Comparison of ENCODE assay signal across 8 mouse cellular contexts in the genomic region with DNA sequence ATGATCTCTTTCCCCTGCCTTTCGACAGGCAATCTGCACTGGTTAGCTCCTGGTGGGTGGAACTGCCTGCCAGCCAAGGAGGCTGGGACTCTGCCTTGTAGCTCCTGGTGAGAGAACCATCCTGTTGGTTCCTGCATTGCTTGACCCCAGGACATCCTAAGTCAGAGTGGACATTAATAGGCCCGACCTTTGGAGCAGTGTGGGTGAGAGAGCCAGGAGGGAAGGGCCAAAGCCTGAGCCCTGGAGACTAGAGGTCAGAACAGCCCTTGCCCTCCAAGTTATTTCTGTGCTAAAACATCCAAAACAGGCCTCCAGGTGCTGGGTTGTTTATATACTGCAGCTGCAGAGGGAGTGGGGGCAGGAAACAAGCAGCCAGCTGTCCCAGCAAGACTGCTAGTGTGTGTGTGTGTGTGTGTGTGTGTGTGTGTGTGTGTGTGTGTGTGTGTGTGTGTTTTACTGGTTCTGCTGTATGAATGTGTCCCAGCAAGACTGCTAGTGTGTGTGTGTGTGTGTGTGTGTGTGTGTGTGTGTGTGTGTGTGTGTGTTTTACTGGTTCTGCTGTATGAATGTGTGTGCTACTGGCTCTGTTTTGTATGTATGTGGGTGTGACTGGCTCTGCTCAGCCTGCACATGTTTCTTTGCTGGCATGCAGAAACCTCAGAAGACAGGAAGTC. TPM values are rescaled to one million over a fixed set of nuclear protein-coding genes. Genes with fewer than 3 reads are reported as not detected.
DNase-seq lines count a peak whose midpoint lies in the region; ATAC-seq and TF ChIP-seq lines count a peak whose summit lies in the region.

No protein-coding gene starts in this region.

- H3K4me2 ChIP-seq in embryonic facial prominence, embryonic 12.5 days (replicated peaks), result no peak overlapping the region
- H3K4me2 ChIP-seq in lung, embryonic 14.5 days, result no peak overlapping the region
- no peak overlapping the region for H3K4me2 ChIP-seq in stomach, embryonic 16.5 days (ENCODE audit: low read depth, low read length)
- no peak overlapping the region for H3K4me2 ChIP-seq in midbrain, embryonic 16.5 days (ENCODE audit: low read length)

- H3K27ac ChIP-seq in embryonic facial prominence, embryonic 12.5 days, result peak overlapping the region; percentile 68
- peak overlapping the region; percentile 42; the same call in 1 of the 2 replicates for H3K27ac ChIP-seq in lung, embryonic 14.5 days (ENCODE audit: low read depth)
- H3K27ac ChIP-seq in stomach, embryonic 16.5 days (ENCODE audit: low read length), result peak overlapping the region; percentile 13; the same call in 1 of the 2 replicates
- no peak overlapping the region for H3K27ac ChIP-seq in midbrain, embryonic 16.5 days (ENCODE audit: low read length)

- ATAC-seq in embryonic facial prominence, embryonic 12.5 days (ENCODE audit: insufficient number of reproducible peaks, insufficient read depth, low FRiP score, low TSS enrichment), result peak; percentile 38; the same call in 1 of the 2 replicates
- ATAC-seq in lung, embryonic 14.5 days (ENCODE audit: insufficient read depth), result peak; percentile 68
- peak; percentile 59; the same call in 1 of the 2 replicates for ATAC-seq in stomach, embryonic 16.5 days (ENCODE audit: insufficient read depth, low FRiP score)
- ATAC-seq in midbrain, embryonic 16.5 days, result no peak

- 14% methylated on average over 2 of the region's 2 CpGs for WGBS in embryonic facial prominence, embryonic 12.5 days
- 25% methylated on average over 2 of the region's 2 CpGs for WGBS in lung, embryonic 14.5 days
- 23% methylated on average over 2 of the region's 2 CpGs for WGBS in stomach, embryonic 16.5 days
- 63% methylated on average over 2 of the region's 2 CpGs for WGBS in midbrain, embryonic 16.5 days

- peaks cover 13% of the 10 kb centered on the region; the same call in 1 of the 2 replicates for H3K4me1 ChIP-seq in embryonic facial prominence, embryonic 12.5 days
- H3K4me1 ChIP-seq in lung, embryonic 14.5 days (ENCODE audit: insufficient read depth), result peaks cover 4% of the 10 kb centered on the region; the same call in 1 of the 2 replicates
- peaks cover 10% of the 10 kb centered on the region for H3K4me1 ChIP-seq in stomach, embryonic 16.5 days (ENCODE audit: control insufficient read depth, insufficient read depth, low read length)
- no peaks in the 10 kb centered on the region for H3K4me1 ChIP-seq in midbrain, embryonic 16.5 days (ENCODE audit: control insufficient read depth, insufficient read depth, low read length)

- H3K27me3 ChIP-seq in embryonic facial prominence, embryonic 12.5 days, result no peaks in the 10 kb centered on the region
- H3K27me3 ChIP-seq in lung, embryonic 14.5 days (ENCODE audit: insufficient read depth, low read length), result no peaks in the 10 kb centered on the region
- no peaks in the 10 kb centered on the region for H3K27me3 ChIP-seq in stomach, embryonic 16.5 days (ENCODE audit: control insufficient read depth, insufficient read depth, low read length)
- no peaks in the 10 kb centered on the region for H3K27me3 ChIP-seq in midbrain, embryonic 16.5 days (ENCODE audit: control insufficient read depth, insufficient read depth, low read depth, low read length)

- no peak overlapping the region for H3K9ac ChIP-seq in embryonic facial prominence, embryonic 12.5 days
- H3K9ac ChIP-seq in lung, embryonic 14.5 days, result no peak overlapping the region
- H3K9ac ChIP-seq in stomach, embryonic 16.5 days (ENCODE audit: low read length), result no peak overlapping the region
- H3K9ac ChIP-seq in midbrain, embryonic 16.5 days (ENCODE audit: low read depth, low read length), result no peak overlapping the region

- peak; percentile 6 for DNase-seq in right cerebral cortex, postnatal 4 days
- no peak for DNase-seq in right cerebral cortex, postnatal 25 days
- DNase-seq in kidney, adult 11 months, result peak; percentile 82
- DNase-seq in lung, embryonic 14.5 days, result peak; percentile 51
- no peak for DNase-seq in Muller cell, postnatal 12 days (ENCODE audit: inconsistent ontology term)

- no peaks in the 10 kb centered on the region for H3K9me3 ChIP-seq in embryonic facial prominence, embryonic 12.5 days
- H3K9me3 ChIP-seq in lung, embryonic 14.5 days (ENCODE audit: low read depth, low read length), result no peaks in the 10 kb centered on the region
- no peaks in the 10 kb centered on the region for H3K9me3 ChIP-seq in stomach, embryonic 16.5 days (replicated peaks; ENCODE audit: control insufficient read depth, low read length)
- no peaks in the 10 kb centered on the region for H3K9me3 ChIP-seq in midbrain, embryonic 16.5 days (replicated peaks; ENCODE audit: control insufficient read depth, low read length, poor library complexity, severe bottlenecking)

- H3K36me3 ChIP-seq in embryonic facial prominence, embryonic 12.5 days, result 0 out of 2 replicates have a peak, but pooled peaks cover 3% of the 10 kb centered on the region
- H3K36me3 ChIP-seq in lung, embryonic 14.5 days (ENCODE audit: insufficient read depth), result no peaks in the 10 kb centered on the region
- no peaks in the 10 kb centered on the region for H3K36me3 ChIP-seq in stomach, embryonic 16.5 days (ENCODE audit: control insufficient read depth, insufficient read depth, low read length)
- no peaks in the 10 kb centered on the region for H3K36me3 ChIP-seq in midbrain, embryonic 16.5 days (ENCODE audit: control insufficient read depth, insufficient read depth, low read length)

- H3K4me3 ChIP-seq in embryonic facial prominence, embryonic 12.5 days, result no peak overlapping the region
- H3K4me3 ChIP-seq in lung, embryonic 14.5 days (ENCODE audit: low read depth, low read length), result no peak overlapping the region
- H3K4me3 ChIP-seq in stomach, embryonic 16.5 days (replicated peaks; ENCODE audit: low read length), result no peak overlapping the region
- no peak overlapping the region for H3K4me3 ChIP-seq in midbrain, embryonic 16.5 days (ENCODE audit: low read depth, low read length)

- no peak for TF ChIP-seq CTCF in lung, embryonic 14.5 days (IDR thresholded peaks at IDR 0.05; ENCODE audit: low read depth)

RNA-seq across cellular contexts. Expression of a gene that starts 6.1 kb away (rescaled TPM):
- 37.7 and 37.9 TPM in 2 replicates for polyA plus RNA-seq in embryonic facial prominence, embryonic 12.5 days (2016; fragmentation: Nextera tagmentation; extraction: Ambion mirVana)
- 32.8 and 36.1 TPM in 2 replicates for polyA plus RNA-seq in lung, embryonic 14.5 days (2014; fragmentation: Nextera tagmentation; extraction: Ambion mirVana)
- 30.0 and 30.7 TPM in 2 replicates for polyA plus RNA-seq in stomach, embryonic 16.5 days (2015; fragmentation: Nextera tagmentation; extraction: Ambion mirVana)
- polyA plus RNA-seq in midbrain, embryonic 16.5 days (2015; fragmentation: Nextera tagmentation; extraction: Ambion mirVana), result 43.7 and 49.0 TPM in 2 replicates

RNA-seq across cellular contexts. Expression of a gene that starts 43.5 kb away (rescaled TPM):
- 3.7 and 3.9 TPM in 2 replicates for polyA plus RNA-seq in embryonic facial prominence, embryonic 12.5 days (2016; fragmentation: Nextera tagmentation; extraction: Ambion mirVana)
- 1.9 and 2.0 TPM in 2 replicates for polyA plus RNA-seq in lung, embryonic 14.5 days (2014; fragmentation: Nextera tagmentation; extraction: Ambion mirVana)
- polyA plus RNA-seq in stomach, embryonic 16.5 days (2015; fragmentation: Nextera tagmentation; extraction: Ambion mirVana), result 1.1 and 1.4 TPM in 2 replicates
- 1.7 and 1.9 TPM in 2 replicates for polyA plus RNA-seq in midbrain, embryonic 16.5 days (2015; fragmentation: Nextera tagmentation; extraction: Ambion mirVana)

Comparison
In these comparisons a context has a peak if more than half of its experiments do, and no peak if none do; other contexts are left out.
1. DNase-seq: peak in right cerebral cortex, postnatal 4 days (single experiment), kidney, adult 11 months (single experiment) and lung, embryonic 14.5 days (single experiment); none in right cerebral cortex, postnatal 25 days (single experiment) and Muller cell, postnatal 12 days (single experiment).